19 mouse cellular contexts compared by ENCODE assay signal in the genomic region with DNA sequence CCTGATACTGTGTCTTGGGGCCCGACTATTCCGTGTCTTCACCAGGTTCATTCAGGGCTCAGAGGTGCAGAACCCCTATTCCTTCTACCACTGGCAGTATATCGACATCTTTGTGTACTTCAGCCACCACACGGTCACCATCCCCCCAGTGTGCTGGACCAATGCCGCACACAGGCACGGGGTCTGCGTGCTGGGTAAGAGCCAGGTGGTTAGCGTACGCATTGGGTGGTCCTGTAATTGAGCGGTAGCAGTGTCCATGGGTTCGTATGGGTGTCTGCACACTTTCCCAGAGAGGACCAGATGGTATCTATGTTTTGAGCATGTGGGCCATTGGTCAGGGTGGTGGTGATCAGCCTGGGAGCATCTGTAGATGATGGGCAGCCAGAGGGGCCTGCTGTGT. TPM values are rescaled to one million over a fixed set of nuclear protein-coding genes. Genes with fewer than 3 reads are reported as not detected.
"Had no signal": no experiment of that assay in that cellular context is flagged by ENCODE, and none has a peak within 500 bp of the region (broad histone marks: within the 10 kb centered on the region; RNA-seq: fewer than 3 reads in every experiment).

No protein-coding gene starts in this region.

- H3K27ac ChIP-seq: midbrain, embryonic 10.5 days; midbrain, embryonic 12.5 days; neural tube, embryonic 13.5 days; neural tube, embryonic 15.5 days had no signal

- H3K27me3 ChIP-seq: neural tube, embryonic 13.5 days; neural tube, embryonic 15.5 days had no signal

- H3K4me3 ChIP-seq: midbrain, embryonic 10.5 days; midbrain, embryonic 12.5 days; myocyte; neural tube, embryonic 13.5 days; neural tube, embryonic 15.5 days had no signal

- DNase-seq: lung, adult 18-20 months; lung, embryonic 14.5 days; lung, postnatal 10 days; lung, postnatal 4 days; midbrain, embryonic 14.5 days; retina, postnatal 1 day; right cerebral cortex, adult 18-20 months; right cerebral cortex, postnatal 25 days; right cerebral cortex, postnatal 4 days; spleen, adult 18-20 months; thymus, adult 18-20 months; thymus, postnatal 14 days; thymus, postnatal 36 days had no signal

- H3K9me3 ChIP-seq: midbrain, embryonic 10.5 days; midbrain, embryonic 12.5 days; neural tube, embryonic 13.5 days; neural tube, embryonic 15.5 days had no signal

RNA-seq across cellular contexts. Expression of gene C1qtnf1, which starts 53.2 kb away (rescaled TPM):
- total RNA-seq: megakaryocyte-erythroid progenitor cell, adult 5-6 weeks had no signal
